Mouse (Mus musculus) liver, postnatal 0 days (tissue): ENCODE data around the gene Lrmp.

Experiments used
- CTCF ChIP-seq: sonication (generic); IDR thresholded peaks from 2 replicates; pipeline ENCODE4 v1.5.1; 2016; ENCODE audit warnings: antibody characterized with exemption, low read depth
- EP300 ChIP-seq: IDR thresholded peaks from 2 replicates; pipeline ENCODE4 v1.6.1; 2016; ENCODE audit warnings: antibody characterized with exemption, low read depth, mild to moderate bottlenecking

- TF ChIP-seq CTCF, result no peak
- TF ChIP-seq EP300, result no peak; the same call in 1 of the 2 replicates
Observed at GRCm38 (mm10) chr6:145115476-145116097, at the start of gene Lrmp.
